Mouse (Mus musculus): ENCODE data around the gene Dnaja4.

- 0 out of 2 replicates have a peak, but pooled peaks have one; percentile 17 for TF ChIP-seq CTCF (IDR thresholded peaks at IDR 0.05; ENCODE audit: borderline replicate concordance, extremely low read depth, insufficient read depth, insufficient read length)
- peak; percentile 61; the same call in 1 of the 2 replicates for TF ChIP-seq POLR2A (IDR thresholded peaks at IDR 0.05; ENCODE audit: borderline replicate concordance, extremely low read depth, insufficient read depth, insufficient read length, poor library complexity, severe bottlenecking)
Measured at GRCm38 (mm10) chr9:54733921-54734638, 35.4 kb downstream of the Dnaja4 start, which contains the start of gene Wdr61.
